Mouse (Mus musculus): ENCODE results near the gene Casp7.

- TF ChIP-seq CTCF (conservative IDR thresholded peaks at IDR 0.05; ENCODE audit: low read length): no peak
- TF ChIP-seq NANOG (IDR thresholded peaks at IDR 0.05; ENCODE audit: borderline replicate concordance, low read length): no peak
- TF ChIP-seq POU5F1 (IDR thresholded peaks at IDR 0.05; ENCODE audit: borderline replicate concordance, low read length): no peak
Observed at GRCm38 (mm10) chr19:56418404-56418803, 21.5 kb downstream of the Casp7 start.
